Mouse (Mus musculus): ENCODE data around the gene Yipf2. TPM values are rescaled to one million over a fixed set of nuclear protein-coding genes. Genes with fewer than 3 reads are reported as not detected.

Yipf2 gene
- polyA plus RNA-seq, 1 experiment from 2014 or later = 26.9 TPM

- no peak overlapping the region for H3K27ac ChIP-seq (ENCODE audit: low read length)
- H3K9me3 ChIP-seq (ENCODE audit: control insufficient read depth, low read depth, low read length) = no peaks in the 10 kb centered on the region
- H3K36me3 ChIP-seq (ENCODE audit: control insufficient read depth, insufficient read depth, low read length) = no peaks in the 10 kb centered on the region
- H3K4me3 ChIP-seq (ENCODE audit: low read depth, low read length) = no peak overlapping the region
- 97% methylated on average over 1 of the region's 1 CpGs for WGBS
- H3K27me3 ChIP-seq (ENCODE audit: control insufficient read depth, insufficient read depth, low read length) = no peaks in the 10 kb centered on the region
- no peak overlapping the region for H3K4me2 ChIP-seq (replicated peaks; ENCODE audit: low read depth, low read length)
- no peak for ATAC-seq (ENCODE audit: insufficient number of reproducible peaks, insufficient read depth, low FRiP score, low read depth)
- no peak overlapping the region for H3K9ac ChIP-seq (replicated peaks; ENCODE audit: low read depth, low read length)
- H3K4me1 ChIP-seq (ENCODE audit: control insufficient read depth, insufficient read depth, low read length) = peaks cover 3% of the 10 kb centered on the region; the same call in 1 of the 2 replicates
Measured at GRCm38 (mm10) chr9:21622676-21623075, 30.0 kb upstream of the Yipf2 start.

GRCm38 (mm10) chr9:21620229-21620628 lies 27.6 kb upstream of the Yipf2 start:
- 76% methylated on average over 4 of the region's 4 CpGs for WGBS
- Histone ChIP-seq H3K27ac (ENCODE audit: low read length) (no peak overlapping the region), H3K36me3 (ENCODE audit: control insufficient read depth, insufficient read depth, low read length) (no peaks in the 10 kb centered on the region), H3K4me1 (ENCODE audit: control insufficient read depth, insufficient read depth, low read length) (peaks cover 6% of the 10 kb centered on the region; the same call in 1 of the 2 replicates), H3K4me2 (replicated peaks; ENCODE audit: low read depth, low read length) (no peak overlapping the region), H3K9ac (replicated peaks; ENCODE audit: low read depth, low read length) (no peak overlapping the region), H3K27me3 (ENCODE audit: control insufficient read depth, insufficient read depth, low read length) (no peaks in the 10 kb centered on the region), H3K4me3 (ENCODE audit: low read depth, low read length) (no peak overlapping the region), H3K9me3 (ENCODE audit: control insufficient read depth, low read depth, low read length) (no peaks in the 10 kb centered on the region)
- no peak for ATAC-seq (ENCODE audit: insufficient number of reproducible peaks, insufficient read depth, low FRiP score, low read depth)

- no peaks in the 10 kb centered on the region for H3K36me3 ChIP-seq (ENCODE audit: control insufficient read depth, insufficient read depth, low read length)
- H3K27me3 ChIP-seq (ENCODE audit: control insufficient read depth, insufficient read depth, low read length) = no peaks in the 10 kb centered on the region
- no peaks in the 10 kb centered on the region for H3K9me3 ChIP-seq (ENCODE audit: control insufficient read depth, low read depth, low read length)
- no peak for ATAC-seq (ENCODE audit: insufficient number of reproducible peaks, insufficient read depth, low FRiP score, low read depth)
- H3K27ac ChIP-seq (ENCODE audit: low read length) = peak overlapping the region; percentile 95; the same call in 1 of the 2 replicates
- peaks cover 6% of the 10 kb centered on the region; the same call in 1 of the 2 replicates for H3K4me1 ChIP-seq (ENCODE audit: control insufficient read depth, insufficient read depth, low read length)
- H3K9ac ChIP-seq (replicated peaks; ENCODE audit: low read depth, low read length) = peak overlapping the region; percentile 45
- peak overlapping the region; percentile 50 for H3K4me2 ChIP-seq (replicated peaks; ENCODE audit: low read depth, low read length)
- 6% methylated on average over 10 of the region's 10 CpGs for WGBS
- H3K4me3 ChIP-seq (ENCODE audit: low read depth, low read length) = peak overlapping the region; percentile 65
Measured at GRCm38 (mm10) chr9:21617066-21617465, 24.4 kb upstream of the Yipf2 start.

- Histone ChIP-seq H3K4me3 (ENCODE audit: low read depth, low read length) (peak overlapping the region; percentile 65), H3K27me3 (ENCODE audit: control insufficient read depth, insufficient read depth, low read length) (no peaks in the 10 kb centered on the region), H3K27ac (ENCODE audit: low read length) (peak overlapping the region; percentile 95), H3K4me2 (replicated peaks; ENCODE audit: low read depth, low read length) (peak overlapping the region; percentile 50; the same call in 1 of the 2 replicates), H3K9me3 (ENCODE audit: control insufficient read depth, low read depth, low read length) (no peaks in the 10 kb centered on the region), H3K36me3 (ENCODE audit: control insufficient read depth, insufficient read depth, low read length) (no peaks in the 10 kb centered on the region), H3K9ac (replicated peaks; ENCODE audit: low read depth, low read length) (peak overlapping the region; percentile 45), H3K4me1 (ENCODE audit: control insufficient read depth, insufficient read depth, low read length) (peaks cover 6% of the 10 kb centered on the region; the same call in 1 of the 2 replicates)
- WGBS = under 1% methylated on average over 55 of the region's 57 CpGs
- ATAC-seq (ENCODE audit: insufficient number of reproducible peaks, insufficient read depth, low FRiP score, low read depth) = peak; percentile 59; the same call in 1 of the 2 replicates
Measured at GRCm38 (mm10) chr9:21616232-21616781, 23.7 kb upstream of the Yipf2 start.

- H3K4me1 ChIP-seq (ENCODE audit: control insufficient read depth, insufficient read depth, low read length) = peaks cover 6% of the 10 kb centered on the region; the same call in 1 of the 2 replicates
- H3K4me3 ChIP-seq (ENCODE audit: low read depth, low read length) = peak within 1 kb of the TSS; percentile 65
- H3K9me3 ChIP-seq (ENCODE audit: control insufficient read depth, low read depth, low read length) = no peaks in the 10 kb centered on the region
- peak within 1 kb of the TSS; percentile 52 for H3K9ac ChIP-seq (replicated peaks; ENCODE audit: low read depth, low read length)
- peak; percentile 96 for ATAC-seq (ENCODE audit: insufficient number of reproducible peaks, insufficient read depth, low FRiP score, low read depth)
- peak within 1 kb of the TSS; percentile 55 for H3K4me2 ChIP-seq (replicated peaks; ENCODE audit: low read depth, low read length)
- no peaks in the 10 kb centered on the region for H3K27me3 ChIP-seq (ENCODE audit: control insufficient read depth, insufficient read depth, low read length)
- H3K36me3 ChIP-seq (ENCODE audit: control insufficient read depth, insufficient read depth, low read length) = no peaks in the 10 kb centered on the region
- WGBS = under 1% methylated on average over 42 of the region's 45 CpGs
- H3K27ac ChIP-seq (ENCODE audit: low read length) = peak within 1 kb of the TSS; percentile 99
Measured at GRCm38 (mm10) chr9:21615617-21616231, 23.1 kb upstream of the Yipf2 start, which contains the start of gene Smarca4. Gene Smarca4, plus strand, starts transcription at chr9:21616169.

- Histone ChIP-seq H3K9me3 (ENCODE audit: control insufficient read depth, low read depth, low read length) (no peaks in the 10 kb centered on the region), H3K4me2 (replicated peaks; ENCODE audit: low read depth, low read length) (peak overlapping the region; percentile 55), H3K4me3 (ENCODE audit: low read depth, low read length) (peak overlapping the region; percentile 65), H3K4me1 (ENCODE audit: control insufficient read depth, insufficient read depth, low read length) (0 out of 2 replicates have a peak, but pooled peaks cover 3% of the 10 kb centered on the region), H3K36me3 (ENCODE audit: control insufficient read depth, insufficient read depth, low read length) (no peaks in the 10 kb centered on the region), H3K9ac (replicated peaks; ENCODE audit: low read depth, low read length) (peak overlapping the region; percentile 52), H3K27me3 (ENCODE audit: control insufficient read depth, insufficient read depth, low read length) (no peaks in the 10 kb centered on the region), H3K27ac (ENCODE audit: low read length) (peak overlapping the region; percentile 99)
- 74% methylated on average over 15 of the region's 15 CpGs for WGBS
- ATAC-seq (ENCODE audit: insufficient number of reproducible peaks, insufficient read depth, low FRiP score, low read depth) = no peak
Measured at GRCm38 (mm10) chr9:21614864-21615616, 22.4 kb upstream of the Yipf2 start.

GRCm38 (mm10) chr9:21609861-21610260 lies 17.2 kb upstream of the Yipf2 start:
- WGBS = 84% methylated on average over 1 of the region's 1 CpGs
- H3K27ac ChIP-seq (ENCODE audit: low read length) = no peak overlapping the region
- H3K36me3 ChIP-seq (ENCODE audit: control insufficient read depth, insufficient read depth, low read length) = no peaks in the 10 kb centered on the region
- H3K27me3 ChIP-seq (ENCODE audit: control insufficient read depth, insufficient read depth, low read length) = no peaks in the 10 kb centered on the region
- no peak for ATAC-seq (ENCODE audit: insufficient number of reproducible peaks, insufficient read depth, low FRiP score, low read depth)
- H3K9me3 ChIP-seq (ENCODE audit: control insufficient read depth, low read depth, low read length) = no peaks in the 10 kb centered on the region
- no peaks in the 10 kb centered on the region for H3K4me1 ChIP-seq (ENCODE audit: control insufficient read depth, insufficient read depth, low read length)
- no peak overlapping the region for H3K9ac ChIP-seq (replicated peaks; ENCODE audit: low read depth, low read length)
- no peak overlapping the region for H3K4me2 ChIP-seq (replicated peaks; ENCODE audit: low read depth, low read length)
- H3K4me3 ChIP-seq (ENCODE audit: low read depth, low read length) = no peak overlapping the region

- no peaks in the 10 kb centered on the region for H3K27me3 ChIP-seq (ENCODE audit: control insufficient read depth, insufficient read depth, low read length)
- ATAC-seq (ENCODE audit: insufficient number of reproducible peaks, insufficient read depth, low FRiP score, low read depth) = no peak
- H3K4me3 ChIP-seq (ENCODE audit: low read depth, low read length) = no peak overlapping the region
- no peaks in the 10 kb centered on the region for H3K9me3 ChIP-seq (ENCODE audit: control insufficient read depth, low read depth, low read length)
- H3K4me2 ChIP-seq (replicated peaks; ENCODE audit: low read depth, low read length) = no peak overlapping the region
- H3K4me1 ChIP-seq (ENCODE audit: control insufficient read depth, insufficient read depth, low read length) = no peaks in the 10 kb centered on the region
- 74% methylated on average over 1 of the region's 1 CpGs for WGBS
- H3K36me3 ChIP-seq (ENCODE audit: control insufficient read depth, insufficient read depth, low read length) = no peaks in the 10 kb centered on the region
- no peak overlapping the region for H3K9ac ChIP-seq (replicated peaks; ENCODE audit: low read depth, low read length)
- no peak overlapping the region for H3K27ac ChIP-seq (ENCODE audit: low read length)
Measured at GRCm38 (mm10) chr9:21606648-21607047, 14.0 kb upstream of the Yipf2 start.
